Mouse (Mus musculus) ovary, postnatal 14 days (tissue): ENCODE data around the gene Ssxb6.
"Not testable (repeated sequence)": the region's sequence is repeated elsewhere in the genome, so short reads cannot be mapped to it uniquely, and the experiment has no call there.

Experiments used
- DNase-seq: peaks from one replicate; pipeline ENCODE4 v3.0.0; 2022; ENCODE audit warnings: low spot score

Ssxb6 gene

DNA sequence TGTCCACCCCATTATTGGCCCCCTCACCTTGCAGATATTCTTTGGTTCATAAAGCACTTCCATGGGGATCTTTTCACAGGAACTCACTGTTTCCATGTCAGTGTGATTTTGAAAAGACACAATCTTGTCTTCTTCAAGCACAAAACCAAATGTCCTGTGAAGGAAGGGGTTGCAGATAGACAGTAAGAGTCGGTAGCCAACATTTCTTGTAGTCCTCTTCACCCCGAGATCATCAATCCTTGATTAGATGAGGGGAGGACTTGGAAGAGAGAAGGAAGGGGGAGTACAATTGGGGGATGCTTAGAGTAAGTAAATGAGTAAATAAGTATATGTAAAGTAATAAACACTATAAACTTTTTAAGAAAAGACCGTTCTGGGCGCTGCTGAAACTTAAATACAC, at the start of gene Ssxb6:
Gene Ssxb6, minus strand, starts transcription at position 101 of the 400 bp plus-strand sequence.
- not testable (repeated sequence) for DNase-seq

DNA sequence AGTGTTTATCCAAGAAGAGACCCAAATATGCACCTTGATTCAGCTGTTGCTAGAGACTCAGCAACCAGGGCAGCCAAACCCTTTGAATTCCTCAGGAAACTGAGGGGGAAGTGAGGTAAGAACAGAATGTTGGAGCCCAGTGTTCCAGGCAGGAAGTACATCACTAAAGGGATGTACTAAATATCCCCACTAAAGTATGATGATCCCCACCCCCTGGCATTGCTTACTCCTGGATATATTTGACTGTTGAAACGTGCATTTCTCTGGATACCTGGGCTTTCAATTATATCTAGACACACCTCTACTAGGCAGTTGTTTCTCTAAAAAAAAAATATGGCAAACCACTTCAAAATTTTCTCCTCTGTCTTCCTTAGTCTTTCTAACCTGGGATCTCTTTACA, 43.7 kb upstream of the Ssxb6 start, which contains the start of gene Ssxb3:
Gene Ssxb3, minus strand, starts transcription at position 101 of the 400 bp plus-strand sequence.
- DNase-seq, result not testable (repeated sequence)

DNA sequence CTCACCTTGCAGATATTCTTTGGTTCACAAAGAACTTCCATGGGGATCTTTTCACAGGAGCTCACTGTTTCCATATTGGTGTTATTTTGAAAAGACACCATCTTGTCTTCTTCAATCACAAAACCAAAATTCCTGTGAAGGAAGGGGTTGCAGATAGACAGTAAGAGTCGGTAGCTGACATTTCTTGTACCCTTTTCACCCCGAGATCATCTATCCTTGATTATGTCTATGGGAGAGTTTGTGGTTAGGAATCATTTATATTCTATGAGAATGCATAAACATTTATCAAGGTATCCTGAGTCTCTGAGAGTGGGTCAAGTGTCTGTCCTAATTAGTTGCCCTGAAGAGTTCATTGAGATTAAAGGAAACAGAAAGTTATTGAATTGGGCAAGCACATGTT, 23.2 kb downstream of the Ssxb6 start, which contains the start of gene Gm14459:
Gene Gm14459, minus strand, starts transcription at position 101 of the 400 bp plus-strand sequence.
- no peak for DNase-seq
